Mouse (Mus musculus) intestine, embryonic 16.5 days (tissue): ENCODE data around the gene Vkorc1l1. TPM values are rescaled to one million over a fixed set of nuclear protein-coding genes. Genes with fewer than 3 reads are reported as not detected.
A peak's percentile ranks its signal among the peaks of the same experiment; 100 is the strongest.

Experiments
- ATAC-seq: fragments of 200-750 bp; cut with Nextera tagmentation; 2 replicates; pipeline ENCODE4 v1.8.0; 2017; ENCODE audit warnings: moderate TSS enrichment, moderate library complexity
- H3K27ac ChIP-seq: fragments of 300-500 bp; sonication (generic); 2 replicates; pipeline ENCODE4 v1.5.1; 2014; ENCODE audit warnings: mild to moderate bottlenecking, low read length
- H3K27me3 ChIP-seq: fragments of 300-500 bp; sonication (generic); replicated peaks from 2 replicates; pipeline ENCODE4 v1.6.1; 2014; ENCODE audit warnings: low read length, control low read depth, mixed read lengths; ENCODE audit not compliant: control insufficient read depth, insufficient read depth
- H3K36me3 ChIP-seq: fragments of 300-500 bp; sonication (generic); 2 replicates; pipeline ENCODE4 v1.6.1; 2014; ENCODE audit warnings: low read length, control low read depth; ENCODE audit not compliant: control insufficient read depth, insufficient read depth
- H3K4me1 ChIP-seq: fragments of 300-500 bp; sonication (generic); 2 replicates; pipeline ENCODE4 v1.6.1; 2014; ENCODE audit warnings: low read length, control low read depth, mixed read lengths; ENCODE audit not compliant: control insufficient read depth, insufficient read depth
- H3K4me2 ChIP-seq: fragments of 300-500 bp; sonication (generic); 2 replicates; pipeline ENCODE4 v1.6.1; 2014; ENCODE audit warnings: low read depth, low read length, control low read depth
- H3K4me3 ChIP-seq: fragments of 300-500 bp; sonication (generic); 2 replicates; pipeline ENCODE4 v1.5.1; 2014; ENCODE audit warnings: mild to moderate bottlenecking, low read length
- H3K9ac ChIP-seq: fragments of 300-500 bp; sonication (generic); 2 replicates; pipeline ENCODE4 v1.6.1; 2014; ENCODE audit warnings: low read depth, low read length
- H3K9me3 ChIP-seq: fragments of 300-500 bp; sonication (generic); 2 replicates; pipeline ENCODE4 v1.6.1; 2016; ENCODE audit warnings: low read length, control low read depth; ENCODE audit not compliant: control insufficient read depth
- WGBS: fragments of 180-500 bp; shearing (Covaris S2); extraction: QIAGEN DNeasy Blood & Tissue Kit; methylation state at CpG from one replicate; pipeline ENCODE4 v1.1.7; 2014; 5-methylcytosine and 5-hydroxymethylcytosine counted together
- polyA plus RNA-seq: library from polyadenylated mRNA; unstranded; fragments of >200 nt; fragmentation: Nextera tagmentation; extraction: Ambion mirVana; gene quantifications from 2 replicates; pipeline ENCODE4 v1.2.1, GENCODE M21; 2015

Gene Vkorc1l1
- polyA plus RNA-seq, 1 experiment from 2014 or later = 22.1 TPM

- Histone ChIP-seq H3K9ac (peak overlapping the region; percentile 68), H3K36me3 (no peaks in the 10 kb centered on the region), H3K27me3 (no peaks in the 10 kb centered on the region), H3K4me2 (peak overlapping the region; percentile 62), H3K9me3 (no peaks in the 10 kb centered on the region), H3K27ac (peak overlapping the region; percentile 73), H3K4me3 (peak overlapping the region; percentile 63), H3K4me1 (peaks cover 6% of the 10 kb centered on the region; the same call in 1 of the 2 replicates)
- WGBS = under 1% methylated on average over 32 of the region's 32 CpGs
- ATAC-seq = peak; percentile 95
These were observed 82.2 kb downstream of the Vkorc1l1 start for GRCm38 (mm10) chr5:130023767-130024539.

GRCm38 (mm10) chr5:130027134-130027533, 85.4 kb downstream of the Vkorc1l1 start:
- Histone ChIP-seq H3K4me1 (peaks cover 8% of the 10 kb centered on the region; the same call in 1 of the 2 replicates), H3K4me3 (no peak overlapping the region), H3K4me2 (no peak overlapping the region), H3K27me3 (no peaks in the 10 kb centered on the region), H3K36me3 (no peaks in the 10 kb centered on the region), H3K9ac (no peak overlapping the region), H3K27ac (no peak overlapping the region), H3K9me3 (no peaks in the 10 kb centered on the region)
- ATAC-seq = no peak
- 65% methylated on average over 5 of the region's 5 CpGs for WGBS

- H3K4me1 ChIP-seq = peaks cover 8% of the 10 kb centered on the region; the same call in 1 of the 2 replicates
- H3K9ac ChIP-seq = no peak overlapping the region
- no peaks in the 10 kb centered on the region for H3K36me3 ChIP-seq
- ATAC-seq = no peak
- H3K9me3 ChIP-seq = no peaks in the 10 kb centered on the region
- WGBS = 83% methylated on average over 7 of the region's 7 CpGs
- H3K4me2 ChIP-seq = no peak overlapping the region
- no peaks in the 10 kb centered on the region for H3K27me3 ChIP-seq
- H3K4me3 ChIP-seq = no peak overlapping the region
- H3K27ac ChIP-seq = no peak overlapping the region
These were observed 85.9 kb downstream of the Vkorc1l1 start for GRCm38 (mm10) chr5:130027696-130028095.

- Histone ChIP-seq H3K4me2 (peak within 1 kb of the TSS; percentile 82), H3K9me3 (no peaks in the 10 kb centered on the region), H3K9ac (peak within 1 kb of the TSS; percentile 88), H3K27me3 (no peaks in the 10 kb centered on the region), H3K4me3 (peak within 1 kb of the TSS; percentile 77), H3K27ac (peak within 1 kb of the TSS; percentile 90), H3K4me1 (peaks cover 5% of the 10 kb centered on the region; the same call in 1 of the 2 replicates), H3K36me3 (no peaks in the 10 kb centered on the region)
- WGBS = 2% methylated on average over 51 of the region's 51 CpGs
- peak; percentile 84 for ATAC-seq
These were observed 87.5 kb downstream of the Vkorc1l1 start, which contains the start of the genes Asl and Crcp for GRCm38 (mm10) chr5:130029142-130029897. Asl (minus strand) TSS chr5:130029247. Crcp (plus strand) TSS chr5:130029290.

- Histone ChIP-seq H3K36me3 (no peaks in the 10 kb centered on the region), H3K4me2 (no peak overlapping the region), H3K4me3 (no peak overlapping the region), H3K4me1 (peaks cover 5% of the 10 kb centered on the region; the same call in 1 of the 2 replicates), H3K27me3 (no peaks in the 10 kb centered on the region), H3K27ac (no peak overlapping the region), H3K9me3 (no peaks in the 10 kb centered on the region), H3K9ac (no peak overlapping the region)
- 91% methylated on average over 19 of the region's 19 CpGs for WGBS
- ATAC-seq = no peak
These were observed 89.9 kb downstream of the Vkorc1l1 start for GRCm38 (mm10) chr5:130031410-130032390.

- H3K36me3 ChIP-seq = no peaks in the 10 kb centered on the region
- H3K27me3 ChIP-seq = no peaks in the 10 kb centered on the region
- H3K27ac ChIP-seq = no peak overlapping the region
- peaks cover 5% of the 10 kb centered on the region; the same call in 1 of the 2 replicates for H3K4me1 ChIP-seq
- no peak overlapping the region for H3K4me2 ChIP-seq
- no peak overlapping the region for H3K9ac ChIP-seq
- 72% methylated on average over 2 of the region's 2 CpGs for WGBS
- H3K9me3 ChIP-seq = no peaks in the 10 kb centered on the region
- H3K4me3 ChIP-seq = no peak overlapping the region
- no peak for ATAC-seq
These were observed 92.1 kb downstream of the Vkorc1l1 start for GRCm38 (mm10) chr5:130033869-130034268.

Other genes starting within 250 kb of the Vkorc1l1 start
- not detected in 2 replicates for gene Sept14, start 233.5 kb upstream of the Vkorc1l1 start, polyA plus RNA-seq
- gene Mrps17, start 226.5 kb upstream of the Vkorc1l1 start, polyA plus RNA-seq = 183 and 196 TPM in 2 replicates
- 73.9 and 80.4 TPM in 2 replicates for gene Nipsnap2, start 216.9 kb upstream of the Vkorc1l1 start, polyA plus RNA-seq
- 48.0 and 57.1 TPM in 2 replicates for gene Psph, start 154.5 kb upstream of the Vkorc1l1 start, polyA plus RNA-seq
- gene Sumf2, start 95.0 kb upstream of the Vkorc1l1 start, polyA plus RNA-seq = 33.4 and 35.3 TPM in 2 replicates
- 1,153 and 1,157 TPM in 2 replicates for gene Chchd2, start 54.5 kb upstream of the Vkorc1l1 start, polyA plus RNA-seq
- 2.2 and 2.4 TPM in 2 replicates for gene Zbed5, start 46.2 kb upstream of the Vkorc1l1 start, polyA plus RNA-seq
- 0.11 TPM in 1 of 2 replicates, not detected in the other for gene Phkg1, start 43.4 kb upstream of the Vkorc1l1 start, polyA plus RNA-seq
- gene Nupr1l, start 33.4 kb upstream of the Vkorc1l1 start, polyA plus RNA-seq = 2.1 and 2.3 TPM in 2 replicates
- 110 and 131 TPM in 2 replicates for gene Gusb, start 61.1 kb downstream of the Vkorc1l1 start, polyA plus RNA-seq
- gene Asl, start 87.3 kb downstream of the Vkorc1l1 start, polyA plus RNA-seq = 74.1 and 89.4 TPM in 2 replicates
- 37.2 and 38.7 TPM in 2 replicates for gene Crcp, start 87.3 kb downstream of the Vkorc1l1 start, polyA plus RNA-seq
- gene Tpst1, start 131.4 kb downstream of the Vkorc1l1 start, polyA plus RNA-seq = 46.4 and 51.7 TPM in 2 replicates
- 3.7 and 4.1 TPM in 2 replicates for gene Kctd7, start 202.9 kb downstream of the Vkorc1l1 start, polyA plus RNA-seq
- 26.1 and 26.8 TPM in 2 replicates for gene Rabgef1, start 229.8 kb downstream of the Vkorc1l1 start, polyA plus RNA-seq